Mouse (Mus musculus) layer of hippocampus, postnatal 25 days (tissue): Measurements from ENCODE around the gene Rtn4ip1. TPM values are rescaled to one million over a fixed set of nuclear protein-coding genes. Genes with fewer than 3 reads are reported as not detected.

Experiments
- DNase-seq, 2 experiments: peaks; one replicate each; pipeline ENCODE4 v3.0.0; 2022; ENCODE audit warnings: mixed read lengths in 2 of 2, low spot score in 1 of 2; ENCODE audit errors: extremely low spot score in 1 of 2
- total RNA-seq, 2 experiments: library from RNA; stranded (reverse); gene quantifications; 2 replicates each; pipeline ENCODE4 v1.2.3; 2021

Gene Rtn4ip1
- total RNA-seq, 2 experiments from 2014 or later = 13.5 to 13.6 TPM

GRCm38 (mm10) chr10:44000156-44000865 is 98.7 kb downstream of the Rtn4ip1 start:
- DNase-seq = no peak

DNA sequence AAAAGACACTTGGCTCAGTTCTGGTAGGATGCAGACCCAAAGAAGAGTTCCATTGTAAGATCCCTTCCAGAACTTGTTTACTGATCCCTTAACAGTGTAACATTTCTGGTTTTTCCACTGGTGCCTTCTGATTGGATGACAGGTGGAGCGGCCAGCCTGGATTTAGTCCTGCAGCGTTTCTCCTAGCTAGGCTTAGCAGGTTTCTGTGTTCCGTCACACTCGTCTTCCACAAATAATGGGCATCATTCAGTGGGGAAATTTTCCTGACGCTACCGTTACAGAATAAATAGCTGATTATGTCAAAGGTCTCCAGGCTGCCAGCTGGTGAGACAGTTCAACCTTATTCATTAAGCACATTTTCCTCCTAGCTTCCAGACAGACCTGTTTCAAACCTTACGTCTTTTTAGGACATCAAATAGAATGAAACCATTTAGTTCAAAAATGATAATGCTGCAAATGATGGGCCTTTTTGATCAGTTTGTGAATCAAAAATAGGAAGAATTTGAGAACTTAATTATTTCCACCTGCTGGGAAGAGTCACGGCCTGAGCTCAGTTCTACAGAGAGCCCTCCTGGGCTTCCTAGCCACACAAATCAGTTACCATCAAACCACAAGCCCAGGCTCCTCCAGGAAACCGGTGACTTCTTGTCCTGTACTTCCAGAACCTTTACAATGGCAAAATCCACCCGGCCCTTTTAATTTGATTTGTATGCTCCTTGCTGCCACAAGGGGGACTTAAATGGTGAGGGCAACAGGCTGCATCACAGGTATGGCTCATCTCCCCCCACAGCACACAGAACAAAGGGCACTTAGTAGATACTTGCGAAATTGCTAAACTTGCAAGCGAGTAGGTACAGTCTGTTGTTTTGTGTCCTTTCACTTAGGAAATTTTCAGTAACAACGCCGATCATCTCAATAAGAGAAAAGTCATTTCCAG is 100.7 kb downstream of the Rtn4ip1 start:
- DNase-seq = no peak

DNA sequence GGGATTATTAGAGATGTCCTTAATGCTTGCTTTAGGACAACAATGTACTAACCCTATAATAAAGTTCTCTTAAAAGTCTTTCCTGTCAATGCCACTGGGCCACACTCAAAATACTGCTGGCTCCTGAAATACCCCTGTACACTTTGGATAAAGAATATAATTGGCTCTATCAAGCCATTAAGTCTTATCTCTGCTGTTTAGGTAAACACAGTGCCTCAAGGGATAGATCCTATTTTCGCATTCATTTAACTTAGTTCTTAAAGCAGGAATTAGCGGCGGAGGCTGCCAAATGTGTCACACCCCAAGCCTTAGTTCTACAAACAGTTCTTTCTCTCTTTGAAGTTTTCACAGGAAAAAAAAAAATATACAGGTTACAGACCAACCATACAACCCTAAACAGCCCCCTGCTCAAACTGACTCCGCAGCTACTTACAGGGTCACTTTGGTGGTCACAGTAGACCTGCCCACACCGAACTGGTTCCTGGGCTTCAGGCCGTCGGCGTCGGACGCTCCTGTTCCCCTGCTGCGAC is 101.5 kb downstream of the Rtn4ip1 start:
- DNase-seq = no peak

DNA sequence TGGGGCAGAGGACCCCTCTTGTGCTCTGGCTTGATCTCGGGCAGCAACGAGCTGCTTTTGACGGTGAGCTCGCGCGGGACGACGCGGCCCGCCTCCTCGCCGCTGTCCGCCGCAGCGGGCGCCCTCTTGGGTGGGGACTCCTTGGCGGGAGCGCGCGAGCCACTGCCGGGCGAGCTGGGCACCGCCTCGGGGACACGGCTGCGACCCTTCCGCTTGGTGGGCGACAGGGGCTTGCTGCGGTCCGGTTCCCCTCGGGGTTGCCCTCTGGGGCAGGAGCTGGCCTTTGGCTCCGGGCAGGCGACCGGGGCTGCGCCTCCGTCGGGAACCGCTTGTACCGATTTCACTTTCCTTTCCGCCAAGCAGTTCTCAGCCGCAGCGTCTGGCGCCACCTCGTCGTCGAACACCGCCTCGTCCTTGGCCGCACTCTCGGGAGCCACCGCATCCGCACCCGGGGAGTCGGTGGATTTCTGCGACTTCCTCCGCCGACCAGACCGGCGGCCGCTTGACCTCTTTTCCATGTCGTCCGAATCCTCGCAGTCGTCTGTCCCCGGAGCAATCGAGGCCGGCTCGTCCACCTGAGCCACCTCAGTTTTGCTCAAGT is 102.0 kb downstream of the Rtn4ip1 start:
- DNase-seq = no peak

- no peak for DNase-seq
Observed at GRCm38 (mm10) chr10:44004221-44004751, 102.7 kb downstream of the Rtn4ip1 start.

GRCm38 (mm10) chr10:44005677-44006641 is 104.4 kb downstream of the Rtn4ip1 start:
- DNase-seq = no peak

Other genes starting within 250 kb of the Rtn4ip1 start
- 10 to 100 TPM; 15.8 to 16.8 TPM for gene Qrsl1, start 62 bp upstream of the Rtn4ip1 start, total RNA-seq
- gene Crybg1, start 247.0 kb downstream of the Rtn4ip1 start, total RNA-seq = under 1 TPM; 0.32 to 0.40 TPM